Mouse (Mus musculus) heart, embryonic 14.5 days (tissue): ENCODE data around the gene Xylb. TPM values are rescaled to one million over a fixed set of nuclear protein-coding genes. Genes with fewer than 3 reads are reported as not detected.
A peak's percentile ranks its signal among the peaks of the same experiment; 100 is the strongest.

Experiments
- ATAC-seq: fragments of 200-750 bp; cut with Nextera tagmentation; 2 replicates; pipeline ENCODE4 v1.8.0; 2017; ENCODE audit warnings: low read depth, moderate TSS enrichment; ENCODE audit not compliant: insufficient number of reproducible peaks, insufficient read depth, low FRiP score
- H3K27ac ChIP-seq, 2 experiments: fragments of 200-500 bp in 1 of 2; fragments of 300-500 bp in 1 of 2; sonication (generic) in 1 of 2; replicated peaks in 1 of 2; 2 replicates each; pipeline ENCODE4 v1.5.1; 2012 to 2014; ENCODE audit warnings: low read depth in 2 of 2, low read length in 2 of 2, control low read depth in 1 of 2, mild to moderate bottlenecking in 1 of 2, mixed read lengths in 1 of 2; ENCODE audit not compliant: control insufficient read depth in 1 of 2, insufficient read depth in 1 of 2
- H3K27me3 ChIP-seq: fragments of 300-500 bp; sonication (generic); 2 replicates; pipeline ENCODE4 v1.6.1; 2014; ENCODE audit warnings: mild to moderate bottlenecking, low read length, control low read depth; ENCODE audit not compliant: control insufficient read depth, insufficient read depth
- H3K36me3 ChIP-seq: fragments of 300-500 bp; sonication (generic); 2 replicates; pipeline ENCODE4 v1.6.1; 2014; ENCODE audit warnings: mild to moderate bottlenecking, control low read depth, low read length, mixed read lengths; ENCODE audit not compliant: control insufficient read depth, insufficient read depth
- H3K4me1 ChIP-seq, 2 experiments: fragments of 200-500 bp in 1 of 2; fragments of 300-500 bp in 1 of 2; sonication (generic) in 1 of 2; 2 replicates each; pipeline ENCODE4 v1.6.1; 2012 to 2014; ENCODE audit warnings: low read length in 2 of 2, control low read depth in 1 of 2, mixed read lengths in 1 of 2; ENCODE audit not compliant: control insufficient read depth in 2 of 2, insufficient read depth in 2 of 2
- H3K4me2 ChIP-seq: fragments of 300-500 bp; sonication (generic); 2 replicates; pipeline ENCODE4 v1.6.1; 2014; ENCODE audit warnings: mild to moderate bottlenecking, low read length
- H3K4me3 ChIP-seq, 2 experiments: fragments of 200-500 bp in 1 of 2; fragments of 300-500 bp in 1 of 2; sonication (generic) in 1 of 2; 2 replicates each; pipeline ENCODE4 v1.5.1; 2012 to 2014; ENCODE audit warnings: low read length in 2 of 2, mild to moderate bottlenecking in 2 of 2, control low read depth in 1 of 2, low read depth in 1 of 2, moderate library complexity in 1 of 2; ENCODE audit not compliant: control insufficient read depth in 1 of 2, insufficient read depth in 1 of 2
- H3K9ac ChIP-seq: fragments of 300-500 bp; sonication (generic); 2 replicates; pipeline ENCODE4 v1.6.1; 2014; ENCODE audit warnings: mild to moderate bottlenecking, low read length
- H3K9me3 ChIP-seq: fragments of 300-500 bp; sonication (generic); 2 replicates; pipeline ENCODE4 v1.6.1; 2016; ENCODE audit warnings: low read length, control low read depth; ENCODE audit not compliant: control insufficient read depth
- WGBS: fragments of 180-500 bp; shearing (Covaris S2); extraction: QIAGEN DNeasy Blood & Tissue Kit; methylation state at CpG from one replicate; pipeline ENCODE4 v1.1.7; 2014; 5-methylcytosine and 5-hydroxymethylcytosine counted together
- polyA plus RNA-seq: library from polyadenylated mRNA; unstranded; fragments of >200 nt; fragmentation: Nextera tagmentation; extraction: Ambion mirVana; gene quantifications from 2 replicates; pipeline ENCODE4 v1.2.1, GENCODE M21; 2014

Gene Xylb
- polyA plus RNA-seq, 1 experiment from 2014 or later = 1.2 TPM

DNA sequence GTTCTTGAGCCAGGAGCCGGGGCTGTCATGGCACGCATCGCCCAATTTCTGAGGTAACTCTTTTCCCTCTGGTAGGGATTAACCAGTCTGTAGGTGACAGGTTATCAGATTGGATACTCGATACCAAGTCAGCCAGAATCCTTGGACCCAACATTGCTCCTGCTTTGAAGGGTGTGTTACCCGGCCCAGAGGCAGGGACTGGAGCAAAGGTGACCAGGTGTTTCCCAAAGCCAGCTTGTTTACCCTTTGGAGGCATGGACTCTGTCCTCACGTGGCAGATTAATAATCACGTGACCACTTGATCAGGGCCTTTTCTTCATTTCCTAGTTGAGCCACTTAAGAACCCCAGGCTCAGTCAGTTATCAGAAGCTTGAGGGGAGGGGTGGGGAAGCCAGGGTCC, 14.5 kb upstream of the Xylb start:
- H3K4me2 ChIP-seq = no peak overlapping the region
- 87% methylated on average over 7 of the region's 7 CpGs for WGBS
- H3K4me3 ChIP-seq = no peak overlapping the region
- no peaks in the 10 kb centered on the region for H3K27me3 ChIP-seq
- peaks cover 51% of the 10 kb centered on the region for H3K36me3 ChIP-seq
- H3K4me1 ChIP-seq = peaks cover 10 to 15% of the 10 kb centered on the region in 2 experiments
- no peaks in the 10 kb centered on the region for H3K9me3 ChIP-seq
- no peak overlapping the region for H3K9ac ChIP-seq
- H3K27ac ChIP-seq = no peak overlapping the region
- ATAC-seq = no peak

- no peak for ATAC-seq
- Histone ChIP-seq H3K4me2 (no peak overlapping the region), H3K27me3 (no peaks in the 10 kb centered on the region), H3K9ac (no peak overlapping the region), H3K36me3 (peaks cover 78% of the 10 kb centered on the region), H3K9me3 (no peaks in the 10 kb centered on the region), H3K4me3 (no peak overlapping the region), H3K4me1 (peaks cover 4 to 8% of the 10 kb centered on the region in 2 experiments), H3K27ac (no peak overlapping the region)
- 86% methylated on average over 8 of the region's 8 CpGs for WGBS
Measured at GRCm38 (mm10) chr9:119346376-119346775, 10.8 kb upstream of the Xylb start.

DNA sequence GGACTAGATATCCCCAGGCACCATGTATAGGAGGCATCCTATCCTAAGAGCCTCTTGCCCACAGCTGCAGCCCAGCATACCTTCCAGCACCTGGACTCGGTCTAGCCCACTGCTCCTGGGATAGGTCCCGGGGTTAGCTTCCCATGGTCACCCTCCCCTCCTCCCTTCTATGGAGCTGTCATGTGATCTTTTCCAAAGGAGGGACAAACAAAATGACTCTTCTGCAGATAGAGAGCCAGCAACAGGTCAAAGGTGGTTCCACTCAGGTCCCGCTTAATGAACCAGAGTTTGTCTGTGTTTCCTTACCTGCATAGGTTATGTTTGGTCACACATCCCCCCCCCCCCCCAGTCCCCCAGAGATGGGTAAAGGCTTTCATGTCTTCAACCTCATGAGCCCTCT, 6.7 kb upstream of the Xylb start:
- no peaks in the 10 kb centered on the region for H3K27me3 ChIP-seq
- H3K4me1 ChIP-seq = no peaks in the 10 kb centered on the region
- 89% methylated on average over 3 of the region's 3 CpGs for WGBS
- H3K4me3 ChIP-seq = no peak overlapping the region
- no peaks in the 10 kb centered on the region for H3K9me3 ChIP-seq
- H3K27ac ChIP-seq = no peak overlapping the region
- ATAC-seq = no peak
- H3K4me2 ChIP-seq = no peak overlapping the region
- H3K9ac ChIP-seq = no peak overlapping the region
- peaks cover 51% of the 10 kb centered on the region for H3K36me3 ChIP-seq

GRCm38 (mm10) chr9:119350947-119351705, 6.1 kb upstream of the Xylb start:
- Histone ChIP-seq H3K36me3 (peaks cover 45% of the 10 kb centered on the region), H3K4me3 (no peak overlapping the region), H3K27ac (no peak overlapping the region), H3K9me3 (no peaks in the 10 kb centered on the region), H3K4me2 (no peak overlapping the region), H3K9ac (no peak overlapping the region), H3K4me1 (no peaks in the 10 kb centered on the region), H3K27me3 (no peaks in the 10 kb centered on the region)
- 90% methylated on average over 10 of the region's 10 CpGs for WGBS
- no peak for ATAC-seq

- WGBS = 22% methylated on average over 4 of the region's 4 CpGs
- Histone ChIP-seq H3K27ac (no peak overlapping the region), H3K27me3 (no peaks in the 10 kb centered on the region), H3K36me3 (peaks cover 36% of the 10 kb centered on the region), H3K9me3 (no peaks in the 10 kb centered on the region), H3K9ac (no peak overlapping the region), H3K4me2 (no peak overlapping the region), H3K4me3 (no peak overlapping the region), H3K4me1 (no peaks in the 10 kb centered on the region; a peak in 1 of 4 replicates)
- peak; percentile 58; the same call in 1 of the 2 replicates for ATAC-seq
Measured at GRCm38 (mm10) chr9:119352060-119352459, 5.1 kb upstream of the Xylb start.

DNA sequence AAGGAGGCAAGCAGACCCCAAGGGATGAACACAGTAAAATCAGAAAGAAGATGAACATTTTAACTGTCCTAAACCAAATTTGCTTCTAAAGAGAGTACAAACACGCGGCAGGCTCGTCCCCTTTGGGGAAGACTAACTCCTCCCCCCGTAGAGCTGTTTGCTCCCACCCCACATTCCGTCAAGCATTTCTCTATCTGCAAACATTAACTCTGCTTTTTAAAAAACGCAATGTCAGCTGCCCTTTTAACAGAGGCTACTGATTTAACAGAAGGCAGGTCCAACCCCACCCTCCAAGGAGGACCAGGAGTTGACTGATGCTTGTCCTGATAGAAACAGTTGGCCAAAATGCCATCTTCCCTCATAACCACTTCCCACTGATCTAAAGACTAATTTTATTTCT, 3.3 kb upstream of the Xylb start:
- Histone ChIP-seq H3K4me3 (no peak overlapping the region), H3K9ac (no peak overlapping the region), H3K4me1 (peaks cover 0 to 5% of the 10 kb centered on the region in 2 experiments; a peak in 1 of 4 replicates), H3K36me3 (peaks cover 20% of the 10 kb centered on the region), H3K27me3 (no peaks in the 10 kb centered on the region), H3K27ac (no peak overlapping the region), H3K9me3 (no peaks in the 10 kb centered on the region), H3K4me2 (no peak overlapping the region)
- WGBS = 80% methylated on average over 6 of the region's 6 CpGs
- ATAC-seq = no peak

DNA sequence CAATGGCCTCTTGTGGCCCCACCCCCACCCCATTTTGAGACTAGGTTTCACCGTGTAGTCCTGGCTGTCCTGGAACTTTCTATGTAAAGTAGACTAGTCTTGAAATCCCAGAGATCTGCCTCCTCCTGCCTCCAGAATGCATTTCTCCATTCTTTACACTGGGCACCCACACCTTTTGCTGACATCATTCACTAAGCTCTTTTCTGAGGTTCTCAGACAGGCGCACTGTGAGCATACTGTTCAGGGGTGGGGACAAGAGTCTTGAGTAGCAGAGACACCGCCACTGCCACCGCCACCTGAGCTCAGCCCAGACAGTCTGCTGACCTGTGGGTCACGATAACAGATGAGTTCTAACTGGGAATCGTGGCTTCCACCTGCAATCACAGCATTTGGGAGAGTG, 1.2 kb upstream of the Xylb start:
- H3K9me3 ChIP-seq = no peaks in the 10 kb centered on the region
- no peaks in the 10 kb centered on the region for H3K27me3 ChIP-seq
- no peak for ATAC-seq
- no peak overlapping the region for H3K27ac ChIP-seq
- 78% methylated on average over 6 of the region's 6 CpGs for WGBS
- peaks cover 0 to 5% of the 10 kb centered on the region in 2 experiments; a peak in 1 of 4 replicates for H3K4me1 ChIP-seq
- H3K4me3 ChIP-seq = no peak overlapping the region
- no peak overlapping the region for H3K4me2 ChIP-seq
- no peak overlapping the region for H3K9ac ChIP-seq
- H3K36me3 ChIP-seq = peaks cover 6% of the 10 kb centered on the region

DNA sequence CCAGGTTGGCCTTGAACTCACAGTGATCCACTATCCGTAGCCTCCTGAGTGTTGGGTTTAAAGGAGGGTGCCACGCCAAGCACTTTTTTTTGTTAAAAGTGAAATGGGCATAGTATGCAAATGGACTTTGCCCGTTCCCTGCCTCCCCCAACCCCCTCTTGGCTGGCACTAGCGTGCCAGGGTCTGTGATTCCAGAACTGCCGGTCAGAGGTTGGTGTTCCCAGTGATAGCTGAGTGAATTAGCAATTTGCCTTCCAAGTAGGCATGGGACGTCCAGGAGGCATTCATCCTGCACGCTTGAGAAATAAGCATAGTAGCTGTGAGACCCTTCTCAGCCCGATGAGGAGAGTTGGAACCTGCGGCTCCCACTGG, 863 bp downstream of the Xylb start:
- Histone ChIP-seq H3K27me3 (no peaks in the 10 kb centered on the region), H3K4me3 (peak overlapping the region; percentile 75 to 94; a peak in 3 of 4 replicates), H3K9me3 (no peaks in the 10 kb centered on the region), H3K27ac (no peak overlapping the region), H3K9ac (peak overlapping the region; percentile 83), H3K4me1 (peaks cover 7 to 10% of the 10 kb centered on the region in 2 experiments; a peak in 3 of 4 replicates), H3K4me2 (peak overlapping the region; percentile 99), H3K36me3 (no peaks in the 10 kb centered on the region)
- no peak for ATAC-seq
- WGBS = 50% methylated on average over 9 of the region's 9 CpGs
